Mouse (Mus musculus) embryonic facial prominence, embryonic 10.5 days (tissue): Measurements from ENCODE around the gene Pcp2. TPM values are rescaled to one million over a fixed set of nuclear protein-coding genes. Genes with fewer than 3 reads are reported as not detected.
A peak's percentile ranks its signal among the peaks of the same experiment; 100 is the strongest.

Experiments
- DNase-seq: peaks from one replicate; pipeline ENCODE4 v3.0.0-alpha.2; 2017; ENCODE audit warnings: low spot score
- H3K27ac ChIP-seq: fragments of 300-500 bp; sonication (generic); replicated peaks from 2 replicates; pipeline ENCODE4 v1.5.1; 2016; ENCODE audit warnings: mild to moderate bottlenecking
- H3K27me3 ChIP-seq: fragments of 300-500 bp; sonication (generic); replicated peaks from 2 replicates; pipeline ENCODE4 v1.6.1; 2016; ENCODE audit warnings: low read depth, mild to moderate bottlenecking; ENCODE audit not compliant: poor library complexity, severe bottlenecking
- H3K36me3 ChIP-seq: fragments of 300-500 bp; sonication (generic); replicated peaks from 2 replicates; pipeline ENCODE4 v1.6.1; 2016; ENCODE audit warnings: mild to moderate bottlenecking, moderate library complexity
- H3K4me1 ChIP-seq: fragments of 300-500 bp; sonication (generic); 2 replicates; pipeline ENCODE4 v1.6.1; 2016
- H3K4me3 ChIP-seq: fragments of 300-500 bp; sonication (generic); 2 replicates; pipeline ENCODE4 v1.5.1; 2016; ENCODE audit warnings: mild to moderate bottlenecking, moderate library complexity
- H3K9me3 ChIP-seq: fragments of 300-500 bp; sonication (generic); 2 replicates; pipeline ENCODE4 v1.6.1; 2016; ENCODE audit warnings: mild to moderate bottlenecking
- WGBS: fragments of 180-500 bp; shearing (Covaris S2); methylation state at CpG from one replicate; pipeline ENCODE4 v1.1.7; 2016; 5-methylcytosine and 5-hydroxymethylcytosine counted together
- polyA plus RNA-seq: library from polyadenylated mRNA; unstranded; fragments of >200 nt; fragmentation: Nextera tagmentation; extraction: Ambion mirVana; gene quantifications from 2 replicates; pipeline ENCODE4 v1.2.1, GENCODE M21; 2016

Gene Pcp2
- polyA plus RNA-seq, 1 experiment from 2014 or later: 1.7 TPM

- H3K9me3 ChIP-seq: no peaks in the 10 kb centered on the region
- no peak overlapping the region for H3K27ac ChIP-seq
- H3K36me3 ChIP-seq: no peaks in the 10 kb centered on the region
- peaks cover 5% of the 10 kb centered on the region; the same call in 1 of the 2 replicates for H3K4me1 ChIP-seq
- no peaks in the 10 kb centered on the region for H3K27me3 ChIP-seq
- no peak for DNase-seq
- no peak overlapping the region for H3K4me3 ChIP-seq
- 76% methylated on average over 2 of the region's 2 CpGs for WGBS
These were observed 22.9 kb upstream of the Pcp2 start for GRCm38 (mm10) chr8:3648268-3648667.

- Histone ChIP-seq H3K4me1 (peaks cover 5% of the 10 kb centered on the region; the same call in 1 of the 2 replicates), H3K27me3 (no peaks in the 10 kb centered on the region), H3K9me3 (no peaks in the 10 kb centered on the region), H3K27ac (no peak overlapping the region), H3K4me3 (no peak overlapping the region), H3K36me3 (no peaks in the 10 kb centered on the region)
- DNase-seq: no peak
- 80% methylated on average over 4 of the region's 4 CpGs for WGBS
These were observed 22.2 kb upstream of the Pcp2 start for GRCm38 (mm10) chr8:3647561-3647960.

GRCm38 (mm10) chr8:3646824-3647531 is 21.6 kb upstream of the Pcp2 start:
- Histone ChIP-seq H3K36me3 (no peaks in the 10 kb centered on the region), H3K4me1 (peaks cover 5% of the 10 kb centered on the region; the same call in 1 of the 2 replicates), H3K9me3 (no peaks in the 10 kb centered on the region), H3K4me3 (no peak overlapping the region), H3K27ac (no peak overlapping the region), H3K27me3 (no peaks in the 10 kb centered on the region)
- WGBS: 82% methylated on average over 6 of the region's 6 CpGs
- no peak for DNase-seq

- WGBS: 21% methylated on average over 5 of the region's 5 CpGs
- DNase-seq: peak; percentile 11
- no peak overlapping the region for H3K27ac ChIP-seq
These were observed 20.5 kb upstream of the Pcp2 start for GRCm38 (mm10) chr8:3645804-3646203.

GRCm38 (mm10) chr8:3631478-3631875 is 6.1 kb upstream of the Pcp2 start:
- DNase-seq: no peak
- peaks cover 12% of the 10 kb centered on the region for H3K4me1 ChIP-seq
- H3K27me3 ChIP-seq: peaks cover 33% of the 10 kb centered on the region
- H3K4me3 ChIP-seq: peak overlapping the region; percentile 66
- H3K36me3 ChIP-seq: peaks cover 5% of the 10 kb centered on the region
- peak overlapping the region; percentile 52 for H3K27ac ChIP-seq
- no peaks in the 10 kb centered on the region for H3K9me3 ChIP-seq
- 17% methylated on average over 8 of the region's 8 CpGs for WGBS

More at GRCm38 (mm10) chr8:3645804-3646203, 20.5 kb upstream of the Pcp2 start:
- Histone ChIP-seq H3K4me1 (peaks cover 5% of the 10 kb centered on the region; the same call in 1 of the 2 replicates), H3K27me3 (no peaks in the 10 kb centered on the region), H3K9me3 (no peaks in the 10 kb centered on the region), H3K36me3 (peaks cover 3% of the 10 kb centered on the region; the same call in 1 of the 2 replicates), H3K4me3 (no peak overlapping the region)

GRCm38 (mm10) chr8:3630647-3631477 is 5.5 kb upstream of the Pcp2 start, which contains the start of gene Stxbp2:
Stxbp2 (plus strand) TSS chr8:3630955.
- WGBS: 6% methylated on average over 47 of the region's 47 CpGs
- Histone ChIP-seq H3K27me3 (peaks cover 33% of the 10 kb centered on the region), H3K4me3 (peak within 1 kb of the TSS; percentile 66), H3K9me3 (no peaks in the 10 kb centered on the region), H3K4me1 (peaks cover 12% of the 10 kb centered on the region), H3K27ac (peak within 1 kb of the TSS; percentile 52), H3K36me3 (no peaks in the 10 kb centered on the region; the same call in 1 of the 2 replicates)
- DNase-seq: peak; percentile 69

- no peak for DNase-seq
- no peak overlapping the region for H3K4me3 ChIP-seq
- H3K4me1 ChIP-seq: peaks cover 19% of the 10 kb centered on the region
- no peaks in the 10 kb centered on the region for H3K36me3 ChIP-seq
- no peak overlapping the region for H3K27ac ChIP-seq
- peaks cover 33% of the 10 kb centered on the region for H3K27me3 ChIP-seq
- 35% methylated on average over 5 of the region's 5 CpGs for WGBS
- no peaks in the 10 kb centered on the region for H3K9me3 ChIP-seq
These were observed 2.7 kb upstream of the Pcp2 start for GRCm38 (mm10) chr8:3628014-3628413.

- H3K27ac ChIP-seq: no peak overlapping the region
- no peaks in the 10 kb centered on the region for H3K9me3 ChIP-seq
- no peak overlapping the region for H3K4me3 ChIP-seq
- peaks cover 24% of the 10 kb centered on the region for H3K4me1 ChIP-seq
- H3K27me3 ChIP-seq: peaks cover 33% of the 10 kb centered on the region
- no peak for DNase-seq
- no peaks in the 10 kb centered on the region for H3K36me3 ChIP-seq
- WGBS: 66% methylated on average over 5 of the region's 5 CpGs
These were observed 1.6 kb upstream of the Pcp2 start for GRCm38 (mm10) chr8:3626971-3627370.

- H3K36me3 ChIP-seq: peaks cover 19% of the 10 kb centered on the region
- no peak for DNase-seq
- H3K4me1 ChIP-seq: peaks cover 27% of the 10 kb centered on the region
- no peak overlapping the region for H3K27ac ChIP-seq
- H3K9me3 ChIP-seq: no peaks in the 10 kb centered on the region
- H3K27me3 ChIP-seq: no peaks in the 10 kb centered on the region
- 64% methylated on average over 8 of the region's 8 CpGs for WGBS
- H3K4me3 ChIP-seq: peak overlapping the region; percentile 97
These were observed 3.2 kb downstream of the Pcp2 start for GRCm38 (mm10) chr8:3622119-3622518.

GRCm38 (mm10) chr8:3621199-3621970 is 4.0 kb downstream of the Pcp2 start, which contains the start of the genes Xab2 and Pet100:
Xab2 (minus strand) TSS chr8:3621316.
Pet100 (plus strand) TSS chr8:3621548.
- H3K36me3 ChIP-seq: peaks cover 25% of the 10 kb centered on the region
- peak within 1 kb of the TSS; percentile 97 for H3K4me3 ChIP-seq
- peaks cover 27% of the 10 kb centered on the region for H3K4me1 ChIP-seq
- H3K27me3 ChIP-seq: no peaks in the 10 kb centered on the region
- no peaks in the 10 kb centered on the region for H3K9me3 ChIP-seq
- H3K27ac ChIP-seq: peak within 1 kb of the TSS; percentile 75
- under 1% methylated on average over 37 of the region's 37 CpGs for WGBS
- DNase-seq: peak; percentile 100

- no peaks in the 10 kb centered on the region for H3K27me3 ChIP-seq
- H3K36me3 ChIP-seq: peaks cover 99% of the 10 kb centered on the region
- WGBS: 73% methylated on average over 6 of the region's 6 CpGs
- no peak overlapping the region for H3K27ac ChIP-seq
- no peak overlapping the region for H3K4me3 ChIP-seq
- no peaks in the 10 kb centered on the region for H3K9me3 ChIP-seq
- no peak for DNase-seq
- no peaks in the 10 kb centered on the region for H3K4me1 ChIP-seq
These were observed 15.6 kb downstream of the Pcp2 start for GRCm38 (mm10) chr8:3609816-3610150.
